Mouse (Mus musculus) cerebellum, adult 2 months (tissue): Measurements from ENCODE around the gene Gm21954.

Source experiments
- CTCF ChIP-seq: fragments of 200-500 bp; IDR thresholded peaks from 2 replicates; pipeline ENCODE4 v1.5.1; 2011; ENCODE audit warnings: low read depth, mild to moderate bottlenecking, control low read depth, low read length, moderate library complexity, borderline replicate concordance; ENCODE audit not compliant: insufficient read depth
- POLR2A ChIP-seq: fragments of 200-500 bp; IDR thresholded peaks from 2 replicates; pipeline ENCODE4 v1.6.1; 2011; ENCODE audit warnings: low read length, control low read depth, borderline replicate concordance; ENCODE audit not compliant: insufficient read depth

- TF ChIP-seq CTCF (no peak), POLR2A (no peak)
Observed at GRCm38 (mm10) chr3:55446681-55447080, 25.3 kb downstream of the Gm21954 start.
